Mouse (Mus musculus): ENCODE measurements around the gene Inpp5e.

Inpp5e gene

DNA sequence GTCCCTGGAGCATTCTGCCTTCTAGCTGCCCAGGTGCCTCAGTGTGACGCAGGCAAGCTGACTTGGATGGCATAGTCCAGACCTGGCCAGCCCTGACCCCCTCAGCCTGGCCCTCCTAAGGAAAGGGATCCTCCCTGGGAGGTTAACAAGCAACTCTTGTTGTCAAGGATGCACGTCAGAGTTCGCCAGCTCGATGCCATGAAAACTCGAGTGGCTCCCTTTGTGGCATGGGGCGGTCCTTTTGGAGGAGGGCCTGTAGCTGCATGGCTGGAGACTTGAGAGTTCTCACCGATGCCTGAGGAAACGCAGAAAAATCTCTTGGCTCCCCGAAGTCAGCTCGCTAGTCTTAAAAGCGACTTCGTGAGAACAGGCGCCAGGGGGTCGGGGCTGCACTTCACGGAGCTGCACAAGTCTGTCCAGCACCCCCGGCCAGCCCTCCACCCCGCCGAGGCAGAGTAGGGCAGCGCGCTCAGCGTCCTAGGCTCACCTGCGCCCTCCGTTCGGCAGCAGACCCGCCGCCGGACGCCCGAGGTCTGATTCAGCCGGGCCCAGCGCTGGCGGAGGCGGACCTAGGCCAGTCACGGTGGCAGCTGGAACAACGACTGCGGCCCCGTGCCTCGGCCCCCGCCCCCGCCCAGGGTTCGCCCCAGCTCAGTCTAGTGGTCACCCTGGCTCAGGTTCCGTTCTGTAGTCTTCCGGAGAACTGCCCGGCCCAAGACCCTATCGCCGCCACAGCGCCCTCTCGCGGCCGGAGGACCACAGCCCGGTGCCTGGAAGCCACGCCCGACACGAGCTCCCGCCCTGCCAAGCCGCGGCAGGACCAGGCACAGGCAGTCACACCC, at the start of gene Inpp5e:
Gene Inpp5e, minus strand, starts transcription at position 689 of the 842 bp plus-strand sequence.
- DNase-seq (ENCODE audit: low read depth, low spot score), result peak; percentile 91

DNA sequence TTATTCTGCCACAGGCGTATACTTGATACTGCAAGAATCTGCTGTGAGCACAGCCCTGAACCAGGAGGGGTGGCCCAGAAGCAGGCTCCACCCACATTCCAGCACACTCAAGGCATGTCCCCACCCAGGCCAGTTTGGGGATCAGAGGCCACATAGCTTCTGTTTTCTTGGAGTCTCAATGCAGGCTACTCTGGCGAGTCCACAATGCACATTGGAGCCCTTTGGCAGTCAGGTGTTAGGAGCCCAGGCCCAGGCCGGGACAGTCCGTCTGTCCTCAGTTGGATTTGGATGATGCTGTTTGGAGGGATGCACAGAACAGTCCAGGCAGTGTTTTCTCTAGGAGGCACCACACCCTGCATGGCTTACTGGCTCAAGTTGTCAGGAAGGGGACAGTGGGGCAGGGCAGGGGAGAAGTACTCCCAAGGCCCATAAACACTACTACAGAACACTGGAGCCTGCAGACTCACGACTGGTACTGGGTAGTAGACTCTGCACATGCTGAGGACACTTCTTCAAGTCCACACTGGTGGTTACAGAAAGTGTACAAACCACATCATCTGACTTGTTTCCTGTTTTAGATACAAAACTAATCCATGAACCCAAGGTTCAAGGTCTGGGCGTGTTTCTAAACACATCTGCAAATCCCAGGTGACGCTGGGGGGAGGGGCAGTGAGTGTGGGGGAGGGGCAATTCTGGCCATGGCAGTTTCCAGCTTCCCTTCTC, 49.6 kb upstream of the Inpp5e start:
- DNase-seq (ENCODE audit: low read depth, low spot score), result no peak

DNA sequence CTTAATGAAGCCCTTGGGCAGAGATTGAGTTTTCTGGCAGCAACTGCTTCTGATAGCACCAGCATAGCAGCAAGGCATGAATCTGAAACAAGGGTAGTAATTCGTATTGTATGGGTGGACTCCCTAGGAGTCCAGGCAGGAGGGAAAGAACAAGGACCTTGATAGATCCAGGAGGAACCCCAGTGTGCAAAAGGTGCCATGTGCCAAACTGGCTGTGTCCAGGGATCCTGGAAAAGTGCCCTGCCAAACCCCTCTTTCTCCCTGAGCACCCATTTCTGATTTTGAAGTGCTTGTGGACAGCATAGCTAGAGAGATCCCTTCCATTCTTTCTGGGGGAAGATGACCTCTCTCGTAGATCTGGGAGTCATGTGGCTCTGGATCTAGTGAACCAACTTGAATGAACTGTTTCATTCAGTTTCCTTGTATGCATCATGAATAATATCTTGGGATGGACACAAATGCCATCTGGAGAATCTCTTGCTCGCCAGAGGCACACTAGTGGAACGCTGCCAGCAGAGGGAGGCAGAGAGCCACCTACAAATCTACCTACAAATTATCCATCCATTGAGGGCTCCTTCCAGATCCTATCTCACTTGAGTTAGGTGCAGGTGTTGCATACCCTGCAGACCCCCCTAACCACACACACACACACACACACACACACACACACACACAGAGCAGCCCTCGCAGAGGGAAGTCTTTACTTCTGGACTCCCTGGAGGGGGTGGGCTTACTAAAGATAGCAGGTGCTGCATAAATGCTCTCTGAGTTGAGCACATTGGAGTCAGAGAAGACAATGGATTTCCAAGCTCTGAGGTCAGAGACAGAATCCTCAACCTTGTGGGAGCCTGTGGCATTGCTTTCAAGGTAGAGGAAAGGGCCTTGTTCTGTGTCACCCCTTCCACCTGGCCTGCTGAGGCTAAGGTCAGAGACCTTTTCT, 40.4 kb upstream of the Inpp5e start:
- peak; percentile 71 for DNase-seq (ENCODE audit: low read depth, low spot score)

DNA sequence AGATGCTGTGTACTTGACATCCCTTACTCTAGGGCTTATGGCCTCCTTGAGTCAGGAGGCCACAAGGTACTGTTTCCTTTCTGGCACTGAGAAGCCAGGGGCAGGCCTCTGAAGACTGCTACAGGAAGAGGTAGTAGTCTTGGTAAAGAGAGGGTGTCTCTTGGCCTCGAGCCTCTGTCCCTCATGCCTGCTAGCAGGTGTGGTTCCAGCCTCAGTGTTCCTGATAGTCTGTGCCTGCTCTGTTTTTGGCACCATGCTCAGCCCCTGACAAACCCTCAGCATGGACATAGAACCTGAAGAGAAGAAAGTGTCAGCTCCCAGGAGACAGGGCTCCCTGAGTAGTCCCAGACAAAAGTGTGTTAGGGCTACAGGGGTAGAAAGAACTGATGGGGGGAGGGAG, 38.4 kb upstream of the Inpp5e start:
- DNase-seq (ENCODE audit: low read depth, low spot score), result no peak

DNA sequence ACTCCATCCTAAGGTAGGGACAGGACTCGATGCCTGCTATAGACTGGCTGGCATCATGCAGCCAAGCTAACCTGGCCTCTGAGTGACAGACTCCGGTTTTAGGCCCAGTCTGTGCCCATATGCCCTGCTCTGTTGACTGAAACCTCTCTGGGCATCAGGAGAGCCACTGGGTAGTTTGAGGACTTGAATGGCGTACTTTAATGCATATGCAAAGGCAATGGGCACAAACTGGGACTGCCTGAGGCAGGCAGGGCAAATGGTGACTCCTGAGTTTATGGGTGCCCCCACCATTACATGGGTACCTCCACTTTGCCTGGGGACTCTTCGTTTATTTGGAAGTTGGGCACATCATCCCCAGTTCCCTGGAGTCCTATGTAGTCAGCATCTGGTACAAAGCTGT, 37.7 kb upstream of the Inpp5e start:
- DNase-seq (ENCODE audit: low read depth, low spot score), result no peak

DNA sequence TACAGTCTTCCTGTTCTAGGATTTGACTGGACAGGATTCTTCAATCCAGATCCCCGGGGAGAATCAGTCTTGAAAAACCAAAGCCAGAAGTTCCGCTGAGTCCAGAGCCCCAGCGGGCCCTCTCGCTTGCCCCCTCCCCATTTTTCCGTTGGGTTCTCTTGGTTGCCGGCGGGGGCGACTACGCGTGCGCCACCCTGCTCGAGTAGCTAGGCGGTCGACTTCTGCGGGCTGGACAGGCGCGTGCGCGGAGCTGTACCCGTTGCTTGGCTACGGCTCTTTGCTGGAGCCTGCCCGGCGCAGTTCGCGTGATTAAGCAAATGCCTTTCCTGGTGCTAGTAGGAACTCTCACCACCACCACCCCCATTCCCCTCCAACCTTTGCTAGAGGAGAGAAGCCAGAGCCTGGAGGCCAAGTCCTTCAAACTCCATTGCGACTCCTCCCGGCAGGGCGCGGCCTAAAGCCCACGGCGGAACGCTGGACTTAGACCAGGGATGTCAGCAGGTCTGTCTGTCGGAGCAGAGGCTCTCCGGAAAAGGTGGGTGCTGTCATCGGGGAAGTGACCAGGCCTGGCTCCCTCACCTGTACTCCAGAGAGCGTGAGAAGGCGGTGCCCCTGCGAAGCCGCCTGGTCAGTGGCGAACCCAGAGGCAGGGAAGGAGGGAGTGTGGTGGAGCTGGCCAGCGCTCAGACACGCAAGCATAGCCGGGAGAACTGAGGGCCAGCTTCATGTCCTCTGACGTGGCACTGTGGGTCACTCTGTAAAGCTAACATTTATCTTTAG, 36.9 kb upstream of the Inpp5e start:
- DNase-seq (ENCODE audit: low read depth, low spot score), result peak; percentile 88

DNA sequence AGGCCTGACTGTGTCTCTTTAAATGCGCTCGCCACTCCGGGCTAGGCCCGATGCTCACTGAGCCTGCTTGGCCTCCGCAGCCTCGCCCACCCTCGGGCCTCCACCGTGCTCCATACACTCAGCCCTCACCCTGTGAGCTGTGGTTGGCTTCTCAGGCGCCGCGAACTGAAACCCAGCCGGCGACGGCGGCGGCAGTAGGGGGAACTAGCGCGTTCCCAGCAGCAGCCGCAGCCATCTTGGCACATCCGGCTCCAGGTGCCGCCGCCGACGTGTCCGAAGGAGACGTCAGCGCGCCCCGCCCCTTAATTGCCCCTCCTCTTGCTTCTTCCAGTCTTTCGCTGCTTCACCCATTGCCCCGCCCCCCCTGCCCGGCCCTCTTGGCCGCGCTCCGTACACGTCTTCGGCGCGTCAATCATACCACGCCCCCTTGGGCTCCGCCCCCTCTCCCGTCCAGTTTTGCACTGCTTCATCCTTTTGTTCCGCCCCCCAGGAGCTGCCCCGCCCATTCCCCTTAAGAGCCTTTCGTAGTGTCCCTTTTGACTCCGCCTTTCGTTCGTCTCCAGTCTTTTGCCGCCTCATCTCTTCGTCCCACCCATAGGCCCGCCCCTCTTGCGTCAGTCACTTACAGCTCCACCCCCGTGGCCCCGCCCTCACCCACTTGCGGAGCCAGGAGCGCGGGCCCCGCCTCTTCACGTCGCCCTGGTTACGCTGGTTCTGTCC, 36.1 kb upstream of the Inpp5e start, which contains the start of gene Sec16a:
Gene Sec16a, minus strand, starts transcription at position 271 of the 720 bp plus-strand sequence.
- DNase-seq (ENCODE audit: low read depth, low spot score), result peak; percentile 100

DNA sequence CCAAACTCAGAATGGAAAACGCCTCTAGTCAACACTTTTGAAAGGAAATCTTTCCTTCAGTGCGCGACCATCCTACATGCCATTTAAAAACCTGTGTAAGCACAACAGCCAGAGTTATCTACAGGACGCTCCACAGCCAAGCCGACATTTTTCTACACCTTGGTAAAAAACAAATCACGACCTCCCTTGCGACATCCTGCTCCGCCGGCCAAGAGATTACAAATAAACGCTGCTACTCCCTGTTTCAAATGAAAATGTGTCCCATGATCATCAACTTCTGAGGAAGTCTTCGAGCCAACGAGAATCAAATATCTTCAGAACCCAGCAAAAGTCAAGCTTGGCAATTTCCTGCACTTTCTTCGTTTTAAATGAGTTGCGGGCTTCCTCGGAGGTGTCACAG, 35.4 kb upstream of the Inpp5e start:
- DNase-seq (ENCODE audit: low read depth, low spot score), result no peak

DNA sequence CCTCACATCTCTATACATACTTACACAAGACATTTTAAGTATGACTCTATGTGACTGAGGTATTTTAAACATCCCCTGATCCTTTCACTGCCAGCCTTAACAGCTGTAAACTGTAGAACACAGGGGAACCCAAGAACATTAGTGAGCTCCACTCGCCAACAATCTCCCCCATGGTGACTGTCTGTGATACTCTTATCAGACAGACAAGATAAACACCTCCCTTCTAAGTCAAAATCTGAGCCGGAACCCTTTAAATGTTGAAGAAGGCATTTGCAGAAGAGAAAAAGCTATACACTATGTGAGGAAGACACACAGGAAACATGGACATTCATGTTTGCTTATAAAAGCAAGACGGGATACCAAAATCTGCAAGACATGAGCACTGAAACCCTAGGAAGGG, 34.9 kb upstream of the Inpp5e start:
- no peak for DNase-seq (ENCODE audit: low read depth, low spot score)

DNA sequence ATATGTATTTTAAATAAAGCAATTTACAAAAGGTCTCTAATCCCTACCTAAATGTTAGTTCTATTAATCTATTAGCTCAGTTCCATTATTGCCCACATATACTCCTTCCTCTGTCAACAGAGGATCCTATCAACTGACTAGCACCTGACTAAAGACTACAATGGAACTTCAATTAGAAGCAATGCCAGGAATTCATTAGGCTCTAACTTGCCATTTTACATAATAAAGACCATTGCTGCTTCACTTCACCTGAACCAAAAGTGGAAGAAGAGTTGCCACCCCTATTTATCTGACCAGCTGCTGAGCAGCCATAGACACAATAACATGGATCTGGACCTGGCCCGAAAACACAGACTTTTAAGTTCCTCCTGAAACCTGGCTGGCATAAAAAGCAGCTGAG, 33.8 kb upstream of the Inpp5e start:
- DNase-seq (ENCODE audit: low read depth, low spot score), result no peak

DNA sequence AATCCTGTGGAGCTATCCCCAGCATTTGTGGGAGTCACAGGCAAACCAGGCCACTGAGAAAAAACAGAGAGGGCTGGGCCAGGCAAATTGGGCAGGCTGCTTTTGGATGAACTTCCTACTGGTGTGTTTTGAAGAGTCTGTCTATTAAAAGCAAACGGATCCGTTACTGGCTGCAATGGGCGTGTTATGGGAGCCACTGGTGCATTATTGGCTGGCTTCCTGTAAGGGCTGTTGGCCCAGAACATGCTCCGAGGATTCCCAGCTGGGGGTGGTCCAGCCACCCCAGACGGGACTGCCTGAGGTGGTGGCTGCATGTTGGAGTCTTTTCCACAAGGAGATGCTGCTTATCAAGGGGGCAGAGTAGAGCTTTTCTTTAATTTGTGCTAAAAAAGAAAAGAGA, 32.7 kb upstream of the Inpp5e start:
- no peak for DNase-seq (ENCODE audit: low read depth, low spot score)

DNA sequence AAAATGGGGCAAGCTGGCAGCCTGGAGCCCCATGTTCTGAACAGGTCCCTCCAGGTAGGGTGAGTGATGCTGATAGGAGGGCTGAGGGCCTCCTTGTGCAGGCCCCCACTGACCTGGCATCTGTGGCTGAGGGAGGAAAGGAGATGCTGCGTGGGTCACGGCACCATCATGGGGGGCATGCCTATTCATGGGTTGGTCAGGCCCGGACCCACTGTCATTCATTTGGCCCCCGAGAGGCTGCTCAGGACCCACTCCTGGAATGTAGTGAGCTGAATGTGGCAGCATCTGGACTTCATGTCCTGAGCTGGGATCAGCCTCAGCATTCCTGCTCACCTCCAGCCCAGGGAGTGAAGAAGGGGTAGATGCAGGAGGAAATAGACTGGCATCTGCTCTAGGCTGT, 32.3 kb upstream of the Inpp5e start:
- DNase-seq (ENCODE audit: low read depth, low spot score), result no peak

DNA sequence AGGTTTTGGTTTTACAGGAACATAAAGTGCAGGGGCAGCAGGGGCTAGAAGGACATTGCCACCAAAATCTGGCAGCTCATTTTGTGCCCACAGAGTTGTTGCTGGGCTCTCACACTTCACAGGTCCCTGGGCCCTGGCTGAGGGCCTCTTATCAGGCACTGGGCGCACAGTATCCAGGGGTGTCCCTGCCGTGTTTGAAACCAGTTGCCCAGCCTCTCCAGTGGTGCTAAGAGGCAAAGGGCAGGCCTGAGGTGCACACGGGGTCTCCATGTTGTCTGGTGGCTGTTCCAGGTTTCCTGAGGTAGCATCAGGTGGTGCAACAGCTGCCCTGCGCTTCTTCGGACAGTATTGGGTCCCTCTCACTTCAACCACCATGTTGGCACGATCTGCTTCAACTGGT, 30.7 kb upstream of the Inpp5e start:
- DNase-seq (ENCODE audit: low read depth, low spot score), result no peak

DNA sequence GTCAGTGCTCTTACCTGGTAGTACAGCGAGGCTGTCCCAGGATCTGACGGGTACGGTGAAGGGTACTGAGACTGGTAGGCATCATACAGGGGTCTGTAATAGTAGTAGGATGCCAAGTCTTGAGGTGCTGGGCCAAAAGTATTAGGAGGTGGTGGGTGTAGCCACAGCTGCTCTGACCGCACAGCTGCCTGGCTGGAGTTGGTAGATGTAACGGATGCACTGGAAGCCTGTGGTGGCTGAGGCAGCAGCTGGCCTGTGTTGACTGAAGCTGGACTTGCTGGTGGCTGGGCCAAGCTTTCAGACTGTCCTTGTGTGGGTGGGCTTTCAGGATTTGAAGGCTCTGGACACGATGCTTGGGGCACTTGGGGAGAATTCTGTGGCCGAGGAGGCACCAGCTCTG, 29.4 kb upstream of the Inpp5e start:
- DNase-seq (ENCODE audit: low read depth, low spot score), result no peak

DNA sequence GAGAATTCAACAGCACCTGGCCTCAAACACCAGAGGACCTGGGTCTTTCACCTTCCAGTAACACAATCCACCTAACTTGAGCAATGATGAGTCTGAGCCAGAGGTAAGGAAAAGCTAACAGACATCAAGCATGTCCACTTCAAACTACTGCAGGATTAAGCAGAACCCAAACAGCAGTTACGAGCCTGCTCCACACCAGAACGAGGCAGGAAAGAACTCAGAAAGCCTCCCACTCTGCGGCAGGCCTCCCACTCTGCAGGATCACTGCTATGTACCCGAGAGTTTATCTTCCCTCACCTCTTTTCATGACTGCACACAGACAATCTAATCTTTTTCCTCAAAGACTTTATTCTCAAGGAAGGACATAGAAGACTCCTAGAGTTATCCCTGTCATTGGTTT, 28.2 kb upstream of the Inpp5e start:
- DNase-seq (ENCODE audit: low read depth, low spot score), result no peak

DNA sequence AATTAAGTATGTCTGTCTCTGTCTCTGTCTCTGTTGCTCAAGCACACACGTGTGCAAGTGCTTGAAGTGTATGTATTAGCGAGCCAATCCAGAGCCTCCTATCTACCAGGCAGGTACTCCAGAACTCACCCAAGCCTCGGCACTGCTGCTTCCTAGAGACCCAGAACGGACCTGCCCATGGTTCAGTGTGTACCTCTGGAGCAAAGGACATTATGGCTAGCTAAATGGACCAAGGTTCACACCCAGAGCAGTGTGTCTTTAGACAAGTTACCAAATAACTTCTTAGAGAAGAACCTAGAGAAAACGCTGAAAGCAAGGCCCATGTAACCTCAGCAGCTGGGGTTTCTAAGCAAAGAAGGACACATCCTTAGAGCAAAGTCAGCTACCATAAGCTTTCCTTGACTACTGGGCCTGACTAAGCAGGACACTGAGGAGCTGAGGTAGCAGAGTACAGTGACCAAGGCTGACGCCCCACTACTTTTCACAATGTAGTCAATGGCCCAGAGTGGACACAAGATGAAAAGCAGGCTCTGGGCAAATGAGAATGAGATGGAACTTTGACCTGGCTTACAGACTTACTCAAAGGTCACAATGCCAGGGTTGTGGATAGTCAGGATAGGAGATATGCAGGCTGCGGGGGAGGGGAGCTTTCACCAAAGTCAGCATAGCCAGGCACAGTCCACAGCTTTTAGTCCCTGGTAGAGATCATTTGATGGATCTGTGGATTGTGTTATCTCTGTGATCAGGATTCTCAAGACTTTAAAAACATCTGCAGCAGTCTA, 26.0 kb upstream of the Inpp5e start:
- no peak for DNase-seq (ENCODE audit: low read depth, low spot score)

DNA sequence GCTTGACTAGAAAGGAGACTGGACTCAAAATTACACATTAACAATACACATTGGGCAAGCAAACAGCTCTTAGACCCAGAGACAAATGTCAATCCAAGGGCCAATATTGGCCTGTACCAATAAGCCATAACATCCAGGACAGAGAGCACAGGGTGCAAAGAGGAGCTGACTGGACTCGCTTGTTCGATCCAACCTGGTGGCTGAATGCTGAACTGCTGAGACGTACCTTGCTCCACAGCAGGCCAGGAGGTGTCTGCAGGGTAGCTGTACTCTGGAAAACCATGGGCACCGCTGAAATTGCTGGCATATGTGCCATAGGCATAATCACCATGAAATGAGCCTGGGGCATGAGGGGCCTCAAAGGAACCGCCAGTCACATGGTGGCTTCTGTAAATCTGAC, 20.8 kb upstream of the Inpp5e start:
- DNase-seq (ENCODE audit: low read depth, low spot score), result no peak

DNA sequence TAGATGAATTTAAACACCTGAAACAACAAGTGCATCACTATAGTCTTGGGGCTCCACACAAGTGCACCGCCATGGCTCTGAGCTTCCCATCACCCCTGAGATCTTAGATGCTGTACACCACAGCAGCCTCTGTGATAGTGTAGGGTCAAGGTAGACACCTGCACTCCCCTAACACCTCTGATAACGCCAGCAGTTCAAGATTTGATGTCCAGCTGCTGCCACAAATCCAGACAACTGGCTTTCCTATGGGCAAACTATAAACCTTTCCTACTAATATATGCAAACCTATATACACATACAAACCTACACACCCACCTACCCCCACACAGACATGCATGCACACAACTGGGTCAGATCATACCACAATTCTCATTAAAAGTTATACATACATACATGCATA, 15.5 kb upstream of the Inpp5e start:
- DNase-seq (ENCODE audit: low read depth, low spot score), result no peak

DNA sequence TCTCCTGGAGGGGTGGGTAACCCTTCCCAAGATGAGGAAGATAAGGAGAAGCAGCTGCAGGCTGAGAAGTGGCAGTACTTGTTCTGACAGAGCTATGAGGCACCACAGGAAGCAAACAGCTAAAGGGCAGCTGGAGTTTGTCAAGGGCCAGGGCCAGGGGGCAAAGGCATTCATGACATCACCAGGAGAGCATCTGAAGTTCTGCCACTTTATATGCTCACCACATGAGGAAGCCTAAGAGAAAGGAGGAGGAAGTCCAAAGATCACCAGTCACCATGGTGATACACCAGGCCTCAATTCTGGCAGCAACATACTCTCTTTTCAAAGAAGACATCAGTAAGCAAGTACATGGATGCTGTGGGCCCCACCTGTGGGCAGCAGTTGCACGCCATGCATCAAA, 14.1 kb upstream of the Inpp5e start:
- no peak for DNase-seq (ENCODE audit: low read depth, low spot score)

DNA sequence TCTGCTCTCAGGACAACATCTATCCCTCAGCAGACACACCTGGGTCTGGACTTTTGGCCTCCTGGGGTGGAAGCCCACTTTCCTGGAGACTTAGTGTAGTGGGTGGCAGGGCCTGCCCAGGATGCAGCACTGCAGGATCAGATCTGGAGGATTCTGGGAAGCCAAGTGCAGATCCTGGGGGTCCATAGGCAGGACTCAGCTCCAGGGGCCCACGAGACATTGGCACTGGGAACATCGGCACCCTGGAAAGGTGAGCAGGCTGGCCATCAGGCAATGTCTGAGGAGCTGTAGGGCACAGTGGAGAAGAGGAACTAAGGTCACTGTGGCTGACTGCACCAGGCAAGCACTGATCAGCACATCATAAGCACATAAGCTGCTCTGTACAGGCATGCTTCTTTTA, 13.0 kb upstream of the Inpp5e start:
- no peak for DNase-seq (ENCODE audit: low read depth, low spot score)
